Mouse (Mus musculus): ENCODE measurements around the gene Gm40193.

DNA sequence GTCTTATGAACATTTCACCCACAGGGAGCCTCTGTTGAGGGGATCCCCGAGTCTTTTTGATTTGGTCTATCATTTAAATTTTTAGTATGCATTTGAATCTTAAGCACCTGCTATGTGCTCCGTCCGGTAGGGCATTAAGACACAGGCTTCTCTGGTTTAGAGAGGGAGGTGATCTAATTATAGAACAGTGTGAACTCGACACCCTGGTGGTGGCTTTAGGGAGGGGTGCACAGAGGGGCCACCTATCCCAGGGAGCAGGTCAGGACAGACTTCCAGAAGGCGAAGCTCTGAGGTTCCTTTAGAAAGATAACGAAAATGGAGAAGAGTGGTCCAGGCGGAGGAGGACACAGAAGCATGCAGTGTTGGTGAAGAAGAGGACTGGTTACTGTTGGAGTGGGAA, 11.8 kb upstream of the Gm40193 start:
- TF ChIP-seq CTCF (IDR thresholded peaks at IDR 0.05; ENCODE audit: borderline replicate concordance, insufficient read depth, low read length) (no peak), POLR2A (IDR thresholded peaks at IDR 0.05; ENCODE audit: low read depth, low read length) (no peak)
